Mouse (Mus musculus) testis, adult 2 months (tissue): ENCODE data around the gene Hist1h2bb. TPM values are rescaled to one million over a fixed set of nuclear protein-coding genes. Genes with fewer than 3 reads are reported as not detected.
"Not testable (repeated sequence)": the region's sequence is repeated elsewhere in the genome, so short reads cannot be mapped to it uniquely, and the experiment has no call there.

ENCODE experiments used
- H3K27ac ChIP-seq: fragments of 200-500 bp; 2 replicates; pipeline ENCODE4 v1.5.1; 2012; ENCODE audit warnings: low read depth, low read length; ENCODE audit not compliant: control insufficient read depth, insufficient read depth
- H3K27me3 ChIP-seq: fragments of 200-500 bp; 2 replicates; pipeline ENCODE4 v1.6.1; 2012; ENCODE audit warnings: mild to moderate bottlenecking, low read length, moderate library complexity; ENCODE audit not compliant: control insufficient read depth, insufficient read depth
- H3K36me3 ChIP-seq: fragments of 200-500 bp; 2 replicates; pipeline ENCODE4 v1.6.1; 2012; ENCODE audit warnings: mild to moderate bottlenecking, low read length; ENCODE audit not compliant: control insufficient read depth, insufficient read depth
- H3K4me1 ChIP-seq: fragments of 200-500 bp; 2 replicates; pipeline ENCODE4 v1.6.1; 2012; ENCODE audit warnings: low read length; ENCODE audit not compliant: control insufficient read depth, insufficient read depth
- H3K4me3 ChIP-seq: fragments of 200-500 bp; 2 replicates; pipeline ENCODE4 v1.5.1; 2012; ENCODE audit warnings: low read depth, mild to moderate bottlenecking, low read length, moderate library complexity, mixed read lengths; ENCODE audit not compliant: control insufficient read depth
- CTCF ChIP-seq: fragments of 200-500 bp; IDR thresholded peaks from 2 replicates; pipeline ENCODE4 v1.5.1; 2012; ENCODE audit warnings: low read depth, mild to moderate bottlenecking, inconsistent platforms, low read length, moderate library complexity; ENCODE audit not compliant: control insufficient read depth, insufficient read depth, insufficient replicate concordance
- POLR2A ChIP-seq: fragments of 200-500 bp; IDR thresholded peaks from 2 replicates; pipeline ENCODE4 v1.6.1; 2012; ENCODE audit warnings: low read depth, mild to moderate bottlenecking, inconsistent platforms, low read length, moderate library complexity; ENCODE audit not compliant: control insufficient read depth
- polyA plus RNA-seq: library from polyadenylated mRNA; depleted of rRNA; stranded (reverse); fragments of >200 nt; gene quantifications from 2 replicates; pipeline ENCODE4 v1.2.3, GENCODE M21; 2012

The Hist1h2bb gene
- polyA plus RNA-seq, 1 experiment = 3.9 TPM

DNA sequence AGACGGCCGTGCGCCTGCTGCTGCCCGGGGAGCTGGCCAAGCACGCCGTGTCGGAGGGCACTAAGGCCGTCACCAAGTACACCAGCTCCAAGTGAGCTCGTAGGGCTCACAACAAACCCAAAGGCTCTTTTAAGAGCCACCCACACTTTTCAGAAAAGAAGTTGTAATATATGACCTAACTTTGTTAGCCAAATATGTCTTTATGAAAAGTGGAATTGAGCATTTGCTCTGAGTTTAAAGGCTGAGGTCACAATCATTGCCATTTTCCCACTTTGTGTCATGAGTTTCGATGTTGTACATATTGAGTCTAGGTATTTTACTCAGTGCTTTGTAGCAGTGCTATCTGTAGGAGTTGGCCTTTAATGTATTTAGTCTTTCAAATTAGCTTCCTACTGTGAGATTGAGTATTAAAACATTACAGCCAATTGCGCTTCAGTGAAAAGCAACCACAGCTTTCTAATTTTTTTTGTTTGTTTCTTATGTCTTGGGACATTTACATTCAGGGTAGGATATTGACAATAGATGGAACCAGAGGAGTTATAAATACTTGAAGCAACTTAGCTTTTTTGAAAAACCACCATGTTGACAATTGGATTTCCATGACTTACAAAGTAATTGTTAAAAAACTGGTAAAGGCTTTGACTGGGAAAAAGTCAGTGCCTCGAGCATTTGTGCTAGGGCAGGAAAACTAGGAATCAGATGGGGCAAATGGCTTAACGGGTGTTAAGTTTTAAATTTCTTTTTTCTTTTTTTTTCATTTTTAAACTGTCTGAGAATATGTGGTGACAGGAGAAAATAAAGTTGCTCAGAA lies 752 bp downstream of the Hist1h2bb start:
- peaks cover 6% of the 10 kb centered on the region for H3K4me1 ChIP-seq
- H3K4me3 ChIP-seq = no peak overlapping the region
- H3K27ac ChIP-seq = peak overlapping the region; percentile 65; the same call in 1 of the 2 replicates
- H3K27me3 ChIP-seq = no peaks in the 10 kb centered on the region
- TF ChIP-seq CTCF (no peak), POLR2A (no peak)
- H3K36me3 ChIP-seq = no peaks in the 10 kb centered on the region

DNA sequence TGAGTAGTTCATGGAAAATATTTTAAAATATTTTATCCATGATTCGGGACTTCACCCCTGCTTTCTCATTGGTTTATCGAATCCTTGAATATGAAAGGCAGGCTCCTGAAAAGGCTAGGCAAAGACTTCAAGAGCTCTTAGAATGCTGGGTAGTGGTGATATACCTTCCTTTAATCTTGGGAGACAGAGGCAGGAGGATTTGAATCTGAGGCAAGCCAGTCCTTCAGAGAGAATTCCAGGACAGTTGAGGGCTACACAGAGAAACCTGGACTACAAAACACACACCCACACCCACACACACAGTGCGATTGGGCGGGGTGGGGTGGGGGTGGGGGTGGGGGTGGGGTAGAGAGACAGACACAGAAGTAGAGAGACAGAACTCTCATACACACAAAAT lies 1.4 kb downstream of the Hist1h2bb start:
- peaks cover 7% of the 10 kb centered on the region for H3K4me1 ChIP-seq
- H3K27me3 ChIP-seq = no peaks in the 10 kb centered on the region
- no peaks in the 10 kb centered on the region for H3K36me3 ChIP-seq
- TF ChIP-seq POLR2A = no peak
- H3K4me3 ChIP-seq = no peak overlapping the region
- H3K27ac ChIP-seq = no peak overlapping the region

DNA sequence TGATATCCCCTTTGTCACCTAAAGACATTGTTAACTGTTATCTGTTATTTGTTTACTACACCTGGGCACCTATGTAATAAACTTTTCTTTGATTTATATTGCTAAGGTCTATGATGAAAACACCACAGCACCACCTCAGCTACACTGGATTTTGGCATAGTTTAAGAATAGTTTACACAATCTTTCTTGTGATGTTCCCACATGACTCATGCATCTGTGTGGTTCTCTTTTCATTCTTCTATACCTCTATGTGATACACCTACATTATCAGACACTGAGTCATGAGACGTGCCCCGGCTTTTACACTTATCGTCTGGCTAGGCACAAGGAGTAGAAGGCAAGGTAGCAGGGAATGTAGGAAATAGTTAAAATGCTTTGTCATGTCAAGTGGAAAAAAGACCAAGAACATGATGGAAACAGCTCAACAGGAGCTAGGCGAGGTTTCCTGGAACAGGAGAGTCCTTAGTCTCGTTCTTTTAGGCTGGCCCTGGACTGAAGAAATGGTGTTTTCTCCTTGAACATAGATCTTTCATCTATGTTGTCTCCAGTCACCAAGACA lies 3.1 kb downstream of the Hist1h2bb start:
- Histone ChIP-seq H3K36me3 (no peaks in the 10 kb centered on the region), H3K27ac (no peak overlapping the region), H3K4me1 (peaks cover 7% of the 10 kb centered on the region), H3K4me3 (no peak overlapping the region), H3K27me3 (no peaks in the 10 kb centered on the region)
- TF ChIP-seq CTCF = no peak
- TF ChIP-seq POLR2A = no peak

DNA sequence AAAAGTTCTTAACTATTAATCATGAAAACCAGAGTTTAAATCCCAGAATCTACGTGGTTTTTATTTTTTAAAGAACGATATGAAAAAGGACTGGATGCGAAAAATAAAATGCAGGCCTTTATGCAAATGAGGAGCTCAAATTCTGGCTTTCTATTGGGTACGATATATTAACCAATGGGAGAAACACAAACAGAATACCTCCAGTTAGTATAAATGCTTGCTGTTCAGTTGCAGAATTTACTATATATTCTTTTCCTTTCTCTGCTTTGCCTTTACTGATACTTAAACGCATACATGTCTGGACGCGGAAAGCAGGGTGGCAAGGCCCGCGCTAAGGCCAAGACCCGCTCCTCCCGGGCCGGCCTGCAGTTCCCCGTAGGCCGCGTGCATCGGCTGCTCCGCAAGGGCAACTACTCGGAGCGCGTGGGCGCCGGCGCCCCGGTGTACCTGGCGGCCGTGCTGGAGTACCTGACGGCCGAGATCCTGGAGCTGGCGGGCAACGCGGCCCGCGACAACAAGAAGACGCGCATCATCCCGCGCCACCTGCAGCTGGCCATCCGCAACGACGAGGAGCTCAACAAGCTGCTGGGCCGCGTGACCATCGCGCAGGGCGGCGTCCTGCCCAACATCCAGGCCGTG lies 4.4 kb downstream of the Hist1h2bb start, which contains the start of gene Hist1h2ab:
Gene Hist1h2ab, plus strand, starts transcription at position 288 of the 639 bp plus-strand sequence.
- peak; percentile 49; the same call in 1 of the 2 replicates for TF ChIP-seq POLR2A
- not testable (repeated sequence) for H3K36me3 ChIP-seq, H3K27me3 ChIP-seq, H3K4me1 ChIP-seq
- H3K4me3 ChIP-seq = peak within 1 kb of the TSS; percentile 60
- peak within 1 kb of the TSS; percentile 78 for H3K27ac ChIP-seq

DNA sequence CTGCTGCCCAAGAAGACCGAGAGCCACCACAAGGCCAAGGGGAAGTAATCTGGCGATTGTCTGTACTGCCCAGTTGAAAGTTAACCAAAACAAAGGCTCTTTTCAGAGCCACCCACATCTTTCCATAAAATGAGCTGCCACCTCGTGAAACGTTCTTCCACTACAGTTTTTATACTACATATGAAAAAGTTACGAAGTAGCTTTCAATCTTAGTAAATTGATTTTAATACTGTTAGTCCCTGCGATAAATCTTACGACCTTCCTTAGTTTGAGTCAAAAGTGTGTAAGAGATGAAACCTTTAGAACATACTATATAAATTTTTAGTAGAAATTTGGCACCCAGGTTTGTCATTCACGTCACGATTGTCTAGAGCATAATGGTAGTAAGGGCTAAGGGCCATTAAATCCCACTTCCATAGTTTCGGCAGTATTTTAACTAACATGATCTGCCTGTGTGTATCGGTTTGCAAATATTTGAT lies 5.0 kb downstream of the Hist1h2bb start:
- no peaks in the 10 kb centered on the region for H3K36me3 ChIP-seq
- H3K4me3 ChIP-seq = peak overlapping the region; percentile 45
- H3K27me3 ChIP-seq = no peaks in the 10 kb centered on the region
- H3K4me1 ChIP-seq = peaks cover 4% of the 10 kb centered on the region
- TF ChIP-seq CTCF = no peak
- TF ChIP-seq POLR2A = no peak
- H3K27ac ChIP-seq = peak overlapping the region; percentile 66

DNA sequence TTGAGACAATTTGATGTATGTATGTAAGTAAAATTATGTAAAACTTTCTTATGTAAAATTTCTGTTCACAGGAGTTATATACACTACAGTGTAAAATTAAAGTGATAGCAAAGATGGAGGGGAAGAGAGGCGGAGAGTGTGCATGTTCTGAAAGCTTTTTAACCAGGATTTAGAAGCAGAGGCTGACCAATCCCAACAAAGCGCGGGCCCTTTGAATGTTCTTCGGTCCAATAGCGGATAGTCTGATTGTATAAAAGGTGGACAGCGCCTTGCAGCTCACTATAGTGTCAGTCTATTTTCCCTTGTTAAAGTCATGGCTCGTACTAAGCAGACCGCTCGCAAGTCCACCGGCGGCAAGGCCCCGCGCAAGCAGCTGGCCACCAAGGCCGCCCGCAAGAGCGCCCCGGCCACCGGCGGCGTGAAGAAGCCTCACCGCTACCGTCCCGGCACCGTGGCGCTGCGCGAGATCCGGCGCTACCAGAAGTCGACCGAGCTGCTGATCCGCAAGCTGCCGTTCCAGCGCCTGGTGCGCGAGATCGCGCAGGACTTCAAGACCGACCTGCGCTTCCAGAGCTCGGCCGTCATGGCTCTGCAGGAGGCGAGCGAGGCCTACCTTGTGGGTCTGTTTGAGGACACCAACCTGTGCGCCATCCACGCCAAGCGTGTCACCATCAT lies 5.7 kb downstream of the Hist1h2bb start, which contains the start of gene Hist1h3b:
Gene Hist1h3b, plus strand, starts transcription at position 201 of the 675 bp plus-strand sequence.
- H3K27me3 ChIP-seq, H3K4me1 ChIP-seq, H3K36me3 ChIP-seq: not testable (repeated sequence)
- peak within 1 kb of the TSS; percentile 78 for H3K27ac ChIP-seq
- H3K4me3 ChIP-seq = peak within 1 kb of the TSS; percentile 60

DNA sequence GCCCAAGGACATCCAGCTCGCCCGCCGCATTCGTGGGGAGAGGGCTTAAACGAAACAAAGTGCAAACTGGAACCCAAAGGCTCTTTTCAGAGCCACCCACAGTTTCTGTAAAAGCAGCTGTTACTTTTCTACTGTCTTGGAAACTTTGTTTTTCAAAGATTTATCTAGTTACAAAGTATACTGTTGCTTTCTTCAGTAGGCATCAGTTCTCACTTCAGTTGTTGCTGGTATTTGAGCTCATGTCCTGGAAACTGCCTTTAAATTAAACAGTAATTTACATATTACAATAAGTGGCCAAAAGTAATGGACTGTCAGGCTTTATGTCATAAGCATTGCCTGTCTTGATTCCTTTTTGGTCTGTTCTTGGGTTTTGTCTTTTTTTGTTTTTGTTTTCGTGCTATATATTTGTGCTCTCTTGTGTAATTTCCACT lies 6.2 kb downstream of the Hist1h2bb start:
- H3K36me3 ChIP-seq = no peaks in the 10 kb centered on the region
- TF ChIP-seq POLR2A (no peak), CTCF (no peak)

More for the DNA sequence above, 6.2 kb downstream of the Hist1h2bb start:
- peak overlapping the region; percentile 25; the same call in 1 of the 2 replicates for H3K4me3 ChIP-seq
- peak overlapping the region; percentile 54; the same call in 1 of the 2 replicates for H3K27ac ChIP-seq
- H3K4me1 ChIP-seq = peaks cover 2% of the 10 kb centered on the region
- H3K27me3 ChIP-seq = no peaks in the 10 kb centered on the region
